Comparison of ENCODE assay signal across 38 mouse cellular contexts in the genomic region with DNA sequence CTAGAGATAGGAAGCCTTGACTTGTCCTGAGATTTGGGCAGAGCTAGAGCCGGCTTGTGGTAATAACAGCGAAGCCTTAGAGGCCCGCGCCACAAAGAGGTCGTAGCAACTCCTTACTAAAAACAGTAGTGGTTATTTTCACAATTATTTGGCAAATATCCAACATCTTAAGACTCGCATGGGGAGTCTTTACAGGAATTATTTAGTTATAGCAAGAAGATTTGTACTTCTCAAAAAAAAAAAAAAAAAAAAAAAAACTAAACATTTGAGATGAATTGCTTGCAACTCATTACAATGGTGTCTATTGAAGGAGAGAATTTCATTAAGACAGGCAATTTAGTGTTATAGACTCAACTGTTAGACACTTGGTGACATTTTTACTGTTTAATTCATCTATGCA. TPM values are rescaled to one million over a fixed set of nuclear protein-coding genes. Genes with fewer than 3 reads are reported as not detected.
"Had no signal": no experiment of that assay in that cellular context is flagged by ENCODE, and none has a peak within 500 bp of the region (broad histone marks: within the 10 kb centered on the region; RNA-seq: fewer than 3 reads in every experiment).

No protein-coding gene starts in this region.

- H3K9ac ChIP-seq: embryonic facial prominence, embryonic 12.5 days; embryonic facial prominence, embryonic 13.5 days; embryonic facial prominence, embryonic 15.5 days; forebrain, embryonic 13.5 days; forebrain, embryonic 15.5 days; heart, embryonic 12.5 days had no signal

- H3K36me3 ChIP-seq: embryonic facial prominence, embryonic 10.5 days; embryonic facial prominence, embryonic 12.5 days; embryonic facial prominence, embryonic 13.5 days; embryonic facial prominence, embryonic 15.5 days; forebrain, embryonic 15.5 days; heart, embryonic 10.5 days; heart, embryonic 12.5 days had no signal

- H3K4me3 ChIP-seq: embryonic facial prominence, embryonic 10.5 days; embryonic facial prominence, embryonic 12.5 days; embryonic facial prominence, embryonic 13.5 days; embryonic facial prominence, embryonic 15.5 days; erythroblast, embryonic 14.5 days; forebrain, embryonic 13.5 days; forebrain, embryonic 15.5 days; gastrocnemius, adult 2 months; heart, adult 2 months; heart, embryonic 10.5 days; heart, embryonic 12.5 days had no signal

- H3K27ac ChIP-seq: embryonic facial prominence, embryonic 10.5 days; embryonic facial prominence, embryonic 12.5 days; embryonic facial prominence, embryonic 13.5 days; embryonic facial prominence, embryonic 15.5 days; forebrain, embryonic 13.5 days; gastrocnemius, adult 2 months; heart, adult 2 months; heart, embryonic 10.5 days had no signal

- ATAC-seq: forebrain, embryonic 13.5 days; forebrain, embryonic 14.5 days; forebrain, embryonic 15.5 days had no signal

- DNase-seq: cerebellum, adult 9-10 months; cerebellum, adult 9-11 months; cerebellum, postnatal 10 days; cerebellum, postnatal 14 days; cerebellum, postnatal 25 days; cerebellum, postnatal 36 days; embryo, embryonic 11 days; gastrocnemius, adult 2 months; gastrocnemius, postnatal 10 days; gastrocnemius, postnatal 14 days; gastrocnemius, postnatal 25 days; gastrocnemius, postnatal 36 days; heart, adult 11 months; heart, adult 18-20 months; heart, adult 2 months had no signal

- H3K27me3 ChIP-seq: embryonic facial prominence, embryonic 12.5 days; forebrain, embryonic 15.5 days had no signal

- H3K4me1 ChIP-seq: embryonic facial prominence, embryonic 10.5 days; embryonic facial prominence, embryonic 12.5 days; embryonic facial prominence, embryonic 13.5 days; embryonic facial prominence, embryonic 15.5 days; forebrain, embryonic 13.5 days had no signal

- H3K9me3 ChIP-seq: embryonic facial prominence, embryonic 10.5 days; embryonic facial prominence, embryonic 12.5 days; embryonic facial prominence, embryonic 13.5 days; embryonic facial prominence, embryonic 15.5 days; forebrain, embryonic 13.5 days; forebrain, embryonic 15.5 days; heart, embryonic 10.5 days; heart, embryonic 12.5 days had no signal

- H3K4me2 ChIP-seq: embryonic facial prominence, embryonic 12.5 days; embryonic facial prominence, embryonic 13.5 days; embryonic facial prominence, embryonic 15.5 days; forebrain, embryonic 13.5 days; forebrain, embryonic 15.5 days; heart, embryonic 11.5 days; heart, embryonic 12.5 days had no signal

RNA-seq across cellular contexts. Expression of a gene that starts 0.5 kb away (rescaled TPM):
- total RNA-seq: common myeloid progenitor, adult 5-6 weeks; gastrocnemius, adult 18-20 months; gastrocnemius, adult 2 months; gastrocnemius, adult 8-10 months; gastrocnemius, postnatal 10 days; gastrocnemius, postnatal 14 days; gastrocnemius, postnatal 25 days; gastrocnemius, postnatal 36 days; gastrocnemius, postnatal 4 days; granulocyte monocyte progenitor cell, adult 5-6 weeks; heart, adult 18-20 months; heart, adult 2 months; heart, adult 8-10 months had no signal
- polyA plus RNA-seq: cortical plate, adult 2 months; embryonic facial prominence, embryonic 11.5 days; embryonic facial prominence, embryonic 12.5 days; embryonic facial prominence, embryonic 15.5 days; erythroblast, embryonic 14.5 days; forebrain, embryonic 11.5 days; frontal cortex, adult 2 months; gonadal fat pad, adult 2 months; heart, adult 2 months; heart, embryonic 10.5 days; heart, embryonic 12.5 days had no signal

RNA-seq across cellular contexts. Expression of a gene that starts 48.1 kb away (rescaled TPM):
- polyA plus RNA-seq: erythroblast, embryonic 14.5 days had no signal

RNA-seq across cellular contexts. Expression of a gene that starts 48.5 kb away (rescaled TPM):
- total RNA-seq: common myeloid progenitor, adult 5-6 weeks; granulocyte monocyte progenitor cell, adult 5-6 weeks had no signal
- polyA plus RNA-seq: erythroblast, embryonic 14.5 days had no signal

RNA-seq across cellular contexts. Expression of a gene that starts 55.5 kb away (rescaled TPM):
- total RNA-seq: common myeloid progenitor, adult 5-6 weeks; granulocyte monocyte progenitor cell, adult 5-6 weeks; heart, adult 2 months had no signal
- polyA plus RNA-seq: erythroblast, embryonic 14.5 days had no signal

RNA-seq across cellular contexts. Expression of a gene that starts 55.8 kb away (rescaled TPM):
- total RNA-seq: gastrocnemius, adult 18-20 months; gastrocnemius, adult 2 months; gastrocnemius, adult 8-10 months; gastrocnemius, postnatal 10 days; gastrocnemius, postnatal 14 days; gastrocnemius, postnatal 25 days; gastrocnemius, postnatal 36 days; gastrocnemius, postnatal 4 days; heart, adult 18-20 months; heart, adult 2 months; heart, adult 8-10 months had no signal
- polyA plus RNA-seq: cortical plate, adult 2 months; embryonic facial prominence, embryonic 11.5 days; embryonic facial prominence, embryonic 12.5 days; embryonic facial prominence, embryonic 13.5 days; embryonic facial prominence, embryonic 14.5 days; erythroblast, embryonic 14.5 days; forebrain, embryonic 13.5 days; forebrain, embryonic 14.5 days; forebrain, embryonic 15.5 days; frontal cortex, adult 2 months; heart, adult 2 months had no signal
